In genomic region chr15:99056332-99056731, GRCm38 (mm10) we compare ENCODE assay signal across 8 mouse cellular contexts. TPM values are rescaled to one million over a fixed set of nuclear protein-coding genes. Genes with fewer than 3 reads are reported as not detected.
A peak's percentile ranks its signal among the peaks of the same experiment; 100 is the strongest.
DNase-seq lines count a peak whose midpoint lies in the region; ATAC-seq and TF ChIP-seq lines count a peak whose summit lies in the region.

No protein-coding gene starts in this region.

- H3K4me2 ChIP-seq in forebrain, postnatal 0 days (ENCODE audit: low read depth), result peak overlapping the region; percentile 69
- H3K4me2 ChIP-seq in neural tube, embryonic 13.5 days, result peak overlapping the region; percentile 60

- peak; percentile 73 for TF ChIP-seq CTCF in forebrain, postnatal 0 days (IDR thresholded peaks at IDR 0.05; ENCODE audit: low read depth)
- peak; percentile 80 for TF ChIP-seq CTCF in liver, adult 2 months (IDR thresholded peaks at IDR 0.05; ENCODE audit: low read depth, low read length)

- peaks cover 38% of the 10 kb centered on the region for H3K27me3 ChIP-seq in forebrain, postnatal 0 days (ENCODE audit: insufficient read depth, low read length)
- H3K27me3 ChIP-seq in liver, adult 2 months (ENCODE audit: control insufficient read depth, insufficient read depth, low read length), result peaks cover 20% of the 10 kb centered on the region
- H3K27me3 ChIP-seq in neural tube, embryonic 13.5 days, result peaks cover 89% of the 10 kb centered on the region

- peak overlapping the region; percentile 9 for H3K4me3 ChIP-seq in forebrain, postnatal 0 days (ENCODE audit: low read depth, low read length)
- H3K4me3 ChIP-seq in liver, adult 2 months (ENCODE audit: insufficient read depth, low read depth, low read length), result no peak overlapping the region
- H3K4me3 ChIP-seq in neural tube, embryonic 13.5 days, result peak overlapping the region; percentile 39

- no peaks in the 10 kb centered on the region for H3K9me3 ChIP-seq in forebrain, postnatal 0 days (ENCODE audit: low read length)
- no peaks in the 10 kb centered on the region for H3K9me3 ChIP-seq in neural tube, embryonic 13.5 days

- 0 out of 2 replicates have a peak, but pooled peaks cover 4% of the 10 kb centered on the region for H3K4me1 ChIP-seq in forebrain, postnatal 0 days (ENCODE audit: insufficient read depth)
- peaks cover 3% of the 10 kb centered on the region; the same call in 1 of the 2 replicates for H3K4me1 ChIP-seq in liver, adult 2 months (ENCODE audit: control insufficient read depth, insufficient read depth, low read length)
- peaks cover 34% of the 10 kb centered on the region for H3K4me1 ChIP-seq in neural tube, embryonic 13.5 days (replicated peaks)

- no peak for TF ChIP-seq POLR2A in liver, adult 2 months (IDR thresholded peaks at IDR 0.05; ENCODE audit: extremely low read depth, insufficient read depth, low read length)

- no peaks in the 10 kb centered on the region for H3K36me3 ChIP-seq in forebrain, postnatal 0 days (ENCODE audit: insufficient read depth)
- no peaks in the 10 kb centered on the region for H3K36me3 ChIP-seq in liver, adult 2 months (ENCODE audit: control insufficient read depth, insufficient read depth, low read length)
- H3K36me3 ChIP-seq in neural tube, embryonic 13.5 days, result no peaks in the 10 kb centered on the region

- H3K27ac ChIP-seq in forebrain, postnatal 0 days (ENCODE audit: low read depth, low read length), result no peak overlapping the region
- no peak overlapping the region for H3K27ac ChIP-seq in liver, adult 2 months (replicated peaks; ENCODE audit: insufficient read depth, low read depth, low read length)
- H3K27ac ChIP-seq in neural tube, embryonic 13.5 days (replicated peaks), result no peak overlapping the region; the same call in 1 of the 2 replicates

- WGBS in forebrain, postnatal 0 days, result 8% methylated on average over 14 of the region's 14 CpGs
- WGBS in liver, adult 2 months, result 11% methylated on average over 14 of the region's 14 CpGs
- whole genome bisulfite sequencing in neural tube, embryonic 13.5 days, result 3% methylated on average over 14 of the region's 14 CpGs

- no peak for ATAC-seq in forebrain, postnatal 0 days
- no peak for ATAC-seq in neural tube, embryonic 13.5 days (ENCODE audit: low read depth)

- DNase-seq in heart, adult 11 months, result peak; percentile 86
- DNase-seq in heart, adult 9 months (ENCODE audit: low spot score in 2 of 2), result no peak
- peak; percentile 85 for DNase-seq in MN1 (ENCODE audit: low spot score)
- no peak for DNase-seq in forebrain, postnatal 0 days
- peak; percentile 29 for DNase-seq in liver, adult 2 months (ENCODE audit: extremely low read depth, low read depth, low spot score)
- no peak for DNase-seq in gastrocnemius, adult 8-10 months (ENCODE audit: low spot score in 2 of 2)
- DNase-seq in layer of hippocampus, adult 9-10 months (ENCODE audit: low spot score), result no peak

- H3K79me2 ChIP-seq in liver, adult 2 months (ENCODE audit: control insufficient read depth, insufficient read depth, low read length), result no peaks in the 10 kb centered on the region

- no peak overlapping the region for H3K9ac ChIP-seq in forebrain, postnatal 0 days
- no peak overlapping the region for H3K9ac ChIP-seq in liver, adult 2 months (ENCODE audit: low read depth, low read length)
- H3K9ac ChIP-seq in neural tube, embryonic 13.5 days, result peak overlapping the region; percentile 66

RNA-seq across cellular contexts. Expression of gene Prph, which starts 1.4 kb away (rescaled TPM):
- total RNA-seq in forebrain, postnatal 0 days (2014; rRNA removed), result 1.7 and 2.3 TPM in 2 replicates
- 2.3 and 2.4 TPM in 2 replicates for polyA plus RNA-seq in forebrain, postnatal 0 days (2015; fragmentation: Nextera tagmentation; extraction: Ambion mirVana)
- 0.07 and 0.09 TPM in 2 replicates for total RNA-seq in liver, adult 2 months (2014; rRNA removed)
- 0.09 and 0.39 TPM in 2 replicates for polyA plus RNA-seq in liver, adult 2 months (2012; rRNA removed)
- 268 and 371 TPM in 2 replicates for polyA plus RNA-seq in neural tube, embryonic 13.5 days (2015; fragmentation: Nextera tagmentation; extraction: Ambion mirVana)
- total RNA-seq in gastrocnemius, adult 8-10 months (2022), result under 1 TPM in 3 of 4 experiments, not detected in 1; 0.31 to 0.58 (median 0.35) TPM

RNA-seq across cellular contexts. Expression of gene Troap, which starts 18.0 kb away (rescaled TPM):
- 1.5 and 3.9 TPM in 2 replicates for total RNA-seq in forebrain, postnatal 0 days (2014; rRNA removed)
- 2.7 and 3.1 TPM in 2 replicates for polyA plus RNA-seq in forebrain, postnatal 0 days (2015; fragmentation: Nextera tagmentation; extraction: Ambion mirVana)
- 0.34 TPM in 1 of 2 replicates, not detected in the other for total RNA-seq in liver, adult 2 months (2014; rRNA removed)
- polyA plus RNA-seq in liver, adult 2 months (2012; rRNA removed), result not detected in 2 replicates
- polyA plus RNA-seq in neural tube, embryonic 13.5 days (2015; fragmentation: Nextera tagmentation; extraction: Ambion mirVana), result 6.3 and 6.9 TPM in 2 replicates
- total RNA-seq in gastrocnemius, adult 8-10 months (2022), result not detected

RNA-seq across cellular contexts. Expression of gene Tuba1c, which starts 26.6 kb away (rescaled TPM):
- 22.1 and 24.9 TPM in 2 replicates for total RNA-seq in forebrain, postnatal 0 days (2014; rRNA removed)
- polyA plus RNA-seq in forebrain, postnatal 0 days (2015; fragmentation: Nextera tagmentation; extraction: Ambion mirVana), result 16.4 and 18.8 TPM in 2 replicates
- total RNA-seq in liver, adult 2 months (2014; rRNA removed), result 60.9 and 85.4 TPM in 2 replicates
- 281 and 339 TPM in 2 replicates for polyA plus RNA-seq in liver, adult 2 months (2012; rRNA removed)
- 25.6 and 29.7 TPM in 2 replicates for polyA plus RNA-seq in neural tube, embryonic 13.5 days (2015; fragmentation: Nextera tagmentation; extraction: Ambion mirVana)
- total RNA-seq in gastrocnemius, adult 8-10 months (2022), result 1 to 10 TPM; 5.7 to 7.8 (median 6.8) TPM

RNA-seq across cellular contexts. Expression of gene C1ql4, which starts 31.3 kb away (rescaled TPM):
- 0.23 and 0.48 TPM in 2 replicates for total RNA-seq in forebrain, postnatal 0 days (2014; rRNA removed)
- polyA plus RNA-seq in forebrain, postnatal 0 days (2015; fragmentation: Nextera tagmentation; extraction: Ambion mirVana), result 0.40 TPM in 1 of 2 replicates, not detected in the other
- total RNA-seq in liver, adult 2 months (2014; rRNA removed), result not detected in 2 replicates
- polyA plus RNA-seq in liver, adult 2 months (2012; rRNA removed), result 0.10 and 0.11 TPM in 2 replicates
- 2.7 and 3.5 TPM in 2 replicates for polyA plus RNA-seq in neural tube, embryonic 13.5 days (2015; fragmentation: Nextera tagmentation; extraction: Ambion mirVana)
- not detected for total RNA-seq in gastrocnemius, adult 8-10 months (2022)

RNA-seq across cellular contexts. Expression of gene Dnajc22, which starts 36.6 kb away (rescaled TPM):
- total RNA-seq in forebrain, postnatal 0 days (2014; rRNA removed), result 0.38 and 0.71 TPM in 2 replicates
- 0.15 and 0.51 TPM in 2 replicates for polyA plus RNA-seq in forebrain, postnatal 0 days (2015; fragmentation: Nextera tagmentation; extraction: Ambion mirVana)
- total RNA-seq in liver, adult 2 months (2014; rRNA removed), result 146 and 151 TPM in 2 replicates
- 119 and 120 TPM in 2 replicates for polyA plus RNA-seq in liver, adult 2 months (2012; rRNA removed)
- polyA plus RNA-seq in neural tube, embryonic 13.5 days (2015; fragmentation: Nextera tagmentation; extraction: Ambion mirVana), result 0.25 and 0.49 TPM in 2 replicates
- under 1 TPM in 1 of 4 experiments, not detected in 3; 0.24 TPM for total RNA-seq in gastrocnemius, adult 8-10 months (2022)

Comparison
In these comparisons a context has a peak if more than half of its experiments do, and no peak if none do; other contexts are left out.
1. DNase-seq: peak in heart, adult 11 months (single experiment), MN1 (single experiment) and liver, adult 2 months (single experiment); none in heart, adult 9 months (0 of 2), forebrain, postnatal 0 days (single experiment), gastrocnemius, adult 8-10 months (0 of 2) and layer of hippocampus, adult 9-10 months (single experiment).